Mouse (Mus musculus) hindbrain, embryonic 11.5 days (tissue): ENCODE measurements at regions not wholly inside any gene's neighbourhood (a gene's known extent, or its start where the extent isn't known, plus 50 kb on each side); places are given as distances from the start of the nearest gene placed in this dataset.
A peak's percentile ranks its signal among the peaks of the same experiment; 100 is the strongest.

Source experiments
- ATAC-seq: fragments of 200-750 bp; cut with Nextera tagmentation; 2 replicates; pipeline ENCODE4 v1.8.0; 2017; ENCODE audit warnings: mild to moderate bottlenecking, moderate TSS enrichment, moderate library complexity; ENCODE audit not compliant: low FRiP score
- DNase-seq: peaks from one replicate; pipeline ENCODE4 v3.0.0-alpha.2; 2015; ENCODE audit warnings: low spot score
- H3K27ac ChIP-seq: fragments of 300-500 bp; sonication (generic); 2 replicates; pipeline ENCODE4 v1.5.1; 2014; ENCODE audit warnings: mild to moderate bottlenecking, low read depth, low read length
- H3K27me3 ChIP-seq: fragments of 300-500 bp; sonication (generic); 2 replicates; pipeline ENCODE4 v1.6.1; 2014; ENCODE audit warnings: mild to moderate bottlenecking, low read length, moderate library complexity, mixed read lengths; ENCODE audit not compliant: control insufficient read depth, insufficient read depth
- H3K36me3 ChIP-seq: fragments of 300-500 bp; sonication (generic); 2 replicates; pipeline ENCODE4 v1.6.1; 2014; ENCODE audit warnings: mild to moderate bottlenecking, low read length, moderate library complexity, mixed read lengths; ENCODE audit not compliant: control insufficient read depth, insufficient read depth
- H3K4me1 ChIP-seq: fragments of 300-500 bp; sonication (generic); replicated peaks from 2 replicates; pipeline ENCODE4 v1.6.1; 2014; ENCODE audit warnings: low read length, mixed read lengths; ENCODE audit not compliant: control insufficient read depth, insufficient read depth
- H3K4me2 ChIP-seq: fragments of 300-500 bp; sonication (generic); replicated peaks from 2 replicates; pipeline ENCODE4 v1.6.1; 2014; ENCODE audit warnings: mild to moderate bottlenecking, low read depth, low read length
- H3K4me3 ChIP-seq: fragments of 300-500 bp; sonication (generic); 2 replicates; pipeline ENCODE4 v1.5.1; 2014; ENCODE audit warnings: low read depth, low read length
- H3K9ac ChIP-seq: fragments of 300-500 bp; sonication (generic); 2 replicates; pipeline ENCODE4 v1.6.1; 2014; ENCODE audit warnings: low read depth, low read length
- H3K9me3 ChIP-seq: fragments of 300-500 bp; sonication (generic); 2 replicates; pipeline ENCODE4 v1.6.1; 2016; ENCODE audit warnings: low read length; ENCODE audit not compliant: control insufficient read depth
- WGBS: fragments of 180-500 bp; shearing (Covaris S2); extraction: QIAGEN DNeasy Blood & Tissue Kit; methylation state at CpG from one replicate; pipeline ENCODE4 v1.1.7; 2014; 5-methylcytosine and 5-hydroxymethylcytosine counted together

DNA sequence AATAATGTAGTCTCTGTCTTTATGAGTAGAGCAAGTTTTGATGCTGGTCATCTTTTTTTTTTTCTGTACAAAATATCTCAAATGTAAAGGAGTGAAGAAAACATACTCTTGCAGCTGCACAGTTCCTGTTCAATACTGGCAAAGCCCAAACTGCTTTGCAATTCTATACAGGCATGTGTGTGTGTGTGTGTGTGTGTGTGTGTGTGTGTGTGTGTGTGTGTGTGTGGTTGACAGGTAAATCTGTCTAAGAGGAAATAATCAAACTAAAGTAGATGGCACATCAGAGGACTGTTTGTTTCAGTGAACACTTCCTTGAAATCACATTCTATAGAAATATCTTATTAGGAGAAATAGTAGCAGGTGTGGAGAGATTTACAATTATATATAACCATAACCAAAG, 747.8 kb upstream of the Lrrc6 start:
- Histone ChIP-seq H3K4me3 (no peak overlapping the region), H3K9ac (no peak overlapping the region), H3K4me1 (0 out of 2 replicates have a peak, but pooled peaks cover 5% of the 10 kb centered on the region), H3K27me3 (no peaks in the 10 kb centered on the region), H3K36me3 (no peaks in the 10 kb centered on the region), H3K27ac (no peak overlapping the region), H3K4me2 (no peak overlapping the region), H3K9me3 (no peaks in the 10 kb centered on the region)
- no peak for DNase-seq
- ATAC-seq: no peak

DNA sequence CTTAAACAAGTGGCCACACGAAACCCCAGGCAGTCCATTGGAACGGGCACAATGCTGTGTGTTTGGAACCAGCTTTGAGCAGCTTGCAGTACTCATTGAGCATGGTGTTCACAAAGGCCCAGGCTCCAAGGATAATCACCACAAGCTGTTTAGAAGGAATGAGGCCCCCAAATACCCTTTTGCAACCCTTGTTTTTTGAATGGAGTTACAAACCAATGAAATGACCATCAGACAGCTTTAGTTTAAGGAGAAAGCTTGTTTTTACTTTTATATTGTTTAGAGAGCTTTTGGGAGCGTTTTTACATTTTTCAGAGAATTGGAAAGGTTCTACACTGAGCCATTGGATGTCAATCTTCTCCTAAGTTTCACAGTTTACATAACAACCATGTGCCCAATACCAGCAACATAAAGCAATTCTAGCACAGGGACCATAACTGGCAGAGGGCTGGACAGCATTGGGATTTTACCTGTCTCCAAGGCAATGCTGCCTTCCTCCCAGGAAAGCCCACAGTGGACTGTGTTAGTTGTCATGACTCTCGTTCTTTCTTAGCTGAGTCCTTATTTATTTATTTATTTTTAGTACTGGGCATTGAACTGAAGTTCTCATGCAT, 745.1 kb upstream of the Lrrc6 start:
- Histone ChIP-seq H3K27me3 (no peaks in the 10 kb centered on the region), H3K4me3 (no peak overlapping the region), H3K27ac (no peak overlapping the region), H3K4me2 (no peak overlapping the region), H3K36me3 (no peaks in the 10 kb centered on the region), H3K9ac (no peak overlapping the region), H3K9me3 (no peaks in the 10 kb centered on the region), H3K4me1 (0 out of 2 replicates have a peak, but pooled peaks cover 5% of the 10 kb centered on the region)
- ATAC-seq: peak; percentile 79
- 42% methylated on average over 4 of the region's 4 CpGs for WGBS
- DNase-seq: peak; percentile 28

DNA sequence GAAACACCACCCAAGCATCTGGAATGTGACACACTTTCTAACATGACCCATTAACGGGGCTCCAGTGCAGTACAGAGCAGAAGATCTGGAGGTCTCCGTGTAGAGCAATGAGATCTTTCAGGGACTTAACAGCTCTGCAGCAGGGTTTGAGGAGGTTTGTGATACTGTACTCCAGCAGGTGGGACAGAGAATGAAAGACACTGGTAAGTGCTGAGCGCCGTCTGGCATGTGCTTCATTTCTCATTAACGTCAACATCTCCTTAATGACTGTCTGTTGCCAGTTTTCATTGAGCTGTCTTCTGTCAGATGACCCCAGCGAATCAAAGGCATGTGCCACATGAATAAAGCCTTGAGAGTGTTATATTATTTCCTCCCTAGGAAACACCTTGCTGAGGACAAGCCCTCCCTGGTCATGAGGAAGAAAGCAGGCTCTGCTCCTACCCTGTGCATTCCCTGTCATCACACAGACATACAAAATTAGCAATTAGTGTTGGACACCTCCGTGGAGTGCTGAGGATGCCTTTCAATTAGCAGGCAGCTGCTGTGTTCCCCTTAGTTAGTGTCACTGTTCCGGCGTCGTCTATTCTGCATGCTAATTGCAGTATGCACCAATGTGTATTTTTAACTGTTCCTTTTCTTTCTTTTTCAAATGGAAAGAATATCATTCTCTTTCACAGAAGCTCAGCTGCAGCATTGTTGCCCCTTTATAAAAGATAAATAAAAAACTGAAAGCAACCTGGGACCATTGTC, 744.4 kb upstream of the Lrrc6 start:
- Histone ChIP-seq H3K27me3 (no peaks in the 10 kb centered on the region), H3K27ac (no peak overlapping the region), H3K4me1 (0 out of 2 replicates have a peak, but pooled peaks cover 5% of the 10 kb centered on the region), H3K9ac (no peak overlapping the region), H3K4me3 (no peak overlapping the region), H3K4me2 (no peak overlapping the region), H3K9me3 (no peaks in the 10 kb centered on the region), H3K36me3 (no peaks in the 10 kb centered on the region)
- DNase-seq (no peak), ATAC-seq (peak; percentile 76)
- 51% methylated on average over 10 of the region's 10 CpGs for WGBS

DNA sequence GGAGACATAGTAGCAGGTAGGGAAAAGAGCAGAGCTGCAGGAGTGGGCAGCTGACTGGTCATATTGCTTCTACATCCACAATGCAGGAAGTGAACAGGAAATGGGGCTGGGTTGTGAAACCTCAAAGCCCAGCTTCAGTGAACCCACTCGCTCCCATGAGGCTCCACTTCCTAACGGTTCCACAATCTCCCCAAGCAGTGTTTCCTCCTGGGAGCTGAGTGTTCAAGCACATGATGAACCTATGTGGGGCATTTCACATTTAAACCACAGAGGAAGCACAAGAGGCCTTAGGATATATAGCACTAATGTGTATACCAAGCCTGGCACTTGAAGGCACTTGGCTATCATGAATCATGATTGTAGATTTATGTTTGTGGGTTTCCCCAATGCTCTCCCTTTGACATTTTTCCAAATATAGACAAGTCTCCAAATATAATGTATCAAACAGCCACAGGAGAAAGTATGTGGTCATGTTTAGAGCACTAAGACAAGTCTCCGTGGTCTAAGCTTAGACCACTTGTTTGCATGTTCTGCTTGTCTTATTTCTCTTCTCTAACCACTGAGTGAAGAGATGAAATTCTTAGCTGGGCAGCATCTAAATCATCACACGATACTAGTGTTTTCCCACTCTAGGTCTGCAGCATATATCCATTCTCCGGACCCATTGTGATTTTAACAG, 734.5 kb upstream of the Lrrc6 start:
- ATAC-seq (no peak), DNase-seq (no peak)
- no peaks in the 10 kb centered on the region for H3K4me1 ChIP-seq
- no peaks in the 10 kb centered on the region for H3K9me3 ChIP-seq
- no peak overlapping the region for H3K27ac ChIP-seq
- no peaks in the 10 kb centered on the region for H3K27me3 ChIP-seq
- 88% methylated on average over 5 of the region's 5 CpGs for WGBS
- H3K4me3 ChIP-seq: no peak overlapping the region
- no peak overlapping the region for H3K4me2 ChIP-seq
- no peaks in the 10 kb centered on the region for H3K36me3 ChIP-seq
- no peak overlapping the region for H3K9ac ChIP-seq

DNA sequence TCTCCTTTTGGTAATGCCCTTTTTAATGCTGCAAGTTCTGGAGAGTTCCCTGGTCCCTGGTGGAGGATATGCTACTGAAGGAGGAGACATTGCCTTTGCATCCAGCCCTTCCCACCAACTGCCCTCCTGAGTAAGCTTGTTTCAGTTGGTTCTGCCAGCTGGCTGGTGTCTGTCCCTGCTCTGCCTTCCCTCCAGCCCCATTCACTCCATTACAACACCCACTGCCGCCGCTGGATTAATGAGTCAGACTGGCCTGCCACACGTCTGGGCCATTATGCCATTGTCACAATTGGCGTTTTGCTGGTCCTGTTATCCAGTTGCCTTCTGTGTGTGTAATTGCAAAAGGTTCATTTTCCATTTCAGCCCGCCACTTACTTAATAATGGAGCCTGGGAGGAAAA, 728.6 kb upstream of the Lrrc6 start:
- H3K4me2 ChIP-seq: no peak overlapping the region
- no peak overlapping the region for H3K27ac ChIP-seq
- no peaks in the 10 kb centered on the region for H3K27me3 ChIP-seq
- H3K9ac ChIP-seq: no peak overlapping the region
- 73% methylated on average over 5 of the region's 5 CpGs for WGBS
- no peak overlapping the region for H3K4me3 ChIP-seq
- H3K9me3 ChIP-seq: no peaks in the 10 kb centered on the region
- ATAC-seq (no peak), DNase-seq (no peak)
- H3K4me1 ChIP-seq: no peaks in the 10 kb centered on the region
- H3K36me3 ChIP-seq: no peaks in the 10 kb centered on the region

DNA sequence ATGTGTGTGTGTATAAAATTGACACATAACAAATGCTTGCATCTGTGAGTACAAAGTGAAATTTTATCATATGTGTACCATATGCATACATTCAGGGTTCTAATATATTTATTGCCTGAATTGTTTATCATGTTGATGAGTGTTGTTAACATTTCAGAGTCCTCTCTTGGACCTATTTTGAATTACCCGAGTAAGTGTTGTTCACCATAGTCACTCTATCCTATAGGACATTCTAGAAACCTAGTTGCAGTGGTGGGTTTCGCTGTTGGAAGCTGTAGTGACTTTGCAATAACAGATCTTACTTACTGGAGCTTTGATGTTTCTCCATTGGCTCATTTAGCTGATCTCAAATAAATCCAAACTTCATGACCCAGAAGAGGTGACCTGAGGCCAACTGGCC, 727.9 kb upstream of the Lrrc6 start:
- no peak for ATAC-seq
- Histone ChIP-seq H3K4me3 (no peak overlapping the region), H3K27ac (no peak overlapping the region), H3K9me3 (no peaks in the 10 kb centered on the region), H3K27me3 (no peaks in the 10 kb centered on the region), H3K36me3 (no peaks in the 10 kb centered on the region), H3K9ac (no peak overlapping the region), H3K4me2 (no peak overlapping the region), H3K4me1 (no peaks in the 10 kb centered on the region)
- WGBS: 89% methylated on average over 2 of the region's 2 CpGs
- DNase-seq: no peak

DNA sequence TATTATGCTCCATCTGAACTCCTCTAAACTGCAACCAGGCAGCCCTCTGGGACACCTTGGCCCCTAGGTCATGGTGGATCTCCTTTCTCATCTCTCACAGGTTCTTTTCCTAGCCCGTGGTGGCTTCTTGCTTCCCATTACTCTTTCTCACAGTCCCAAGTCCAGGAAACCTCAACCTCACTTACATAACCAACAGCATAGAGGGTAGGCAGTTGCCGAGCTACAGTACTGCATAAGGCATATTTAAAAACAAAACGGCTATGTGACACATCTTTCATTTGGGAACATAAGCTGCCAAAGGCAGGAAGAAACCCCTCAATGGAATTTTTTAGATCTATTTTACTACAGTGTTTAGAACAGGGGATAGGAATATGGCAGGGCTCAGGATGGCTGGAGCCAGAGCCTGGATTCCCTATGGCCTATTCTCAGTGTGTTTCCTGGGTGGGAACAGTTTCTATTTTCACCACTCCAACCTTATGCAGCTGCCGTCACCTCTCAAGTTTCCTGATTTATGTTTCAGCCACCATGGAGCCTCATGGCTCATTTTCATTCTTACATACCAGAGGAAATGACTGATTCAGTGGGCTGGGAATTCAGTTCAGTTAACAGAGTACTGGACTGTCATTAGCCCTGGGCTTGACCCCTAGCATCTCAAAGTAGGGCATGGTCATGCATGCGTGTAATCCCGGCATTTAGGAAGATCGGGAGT, 726.9 kb upstream of the Lrrc6 start:
- Histone ChIP-seq H3K4me1 (no peaks in the 10 kb centered on the region), H3K36me3 (no peaks in the 10 kb centered on the region), H3K27me3 (no peaks in the 10 kb centered on the region), H3K4me2 (no peak overlapping the region), H3K9me3 (no peaks in the 10 kb centered on the region), H3K4me3 (no peak overlapping the region), H3K9ac (no peak overlapping the region), H3K27ac (no peak overlapping the region)
- WGBS: 84% methylated on average over 7 of the region's 7 CpGs
- ATAC-seq (no peak), DNase-seq (no peak)

DNA sequence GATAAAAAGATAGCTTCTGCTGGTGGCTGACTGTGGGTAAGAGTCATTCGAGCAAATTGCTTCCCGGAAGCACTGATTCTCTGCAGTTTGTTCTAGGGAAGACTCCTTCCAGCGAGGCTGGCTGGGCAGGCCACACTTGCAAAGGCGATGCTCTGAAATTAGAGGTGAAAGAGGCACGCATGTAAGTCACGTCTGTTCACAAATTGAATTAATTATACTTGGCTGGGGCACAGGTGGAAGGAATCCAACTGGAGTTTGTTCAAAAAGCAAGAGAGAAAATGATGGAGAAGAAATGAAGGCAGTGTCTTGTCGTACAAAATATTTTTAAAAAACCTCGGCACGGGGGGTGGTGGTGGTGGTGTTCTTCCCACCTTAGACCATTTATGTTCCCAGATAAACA, 726.2 kb upstream of the Lrrc6 start:
- Histone ChIP-seq H3K27ac (no peak overlapping the region), H3K4me2 (no peak overlapping the region), H3K36me3 (no peaks in the 10 kb centered on the region), H3K27me3 (no peaks in the 10 kb centered on the region), H3K4me1 (no peaks in the 10 kb centered on the region), H3K9me3 (no peaks in the 10 kb centered on the region), H3K9ac (no peak overlapping the region), H3K4me3 (no peak overlapping the region)
- ATAC-seq: no peak
- no peak for DNase-seq
- WGBS: 90% methylated on average over 9 of the region's 9 CpGs
